Mouse (Mus musculus) neural tube, embryonic 13.5 days (tissue): Measurements from ENCODE around the gene Gm45021. TPM values are rescaled to one million over a fixed set of nuclear protein-coding genes. Genes with fewer than 3 reads are reported as not detected.

Source experiments
- ATAC-seq: fragments of 200-750 bp; cut with Nextera tagmentation; 2 replicates; pipeline ENCODE4 v1.8.0; 2017; ENCODE audit warnings: low read depth, mild to moderate bottlenecking, moderate TSS enrichment, moderate library complexity
- H3K27ac ChIP-seq: fragments of 300-500 bp; sonication (generic); replicated peaks from 2 replicates; pipeline ENCODE4 v1.5.1; 2015; ENCODE audit warnings: moderate library complexity, mild to moderate bottlenecking, inconsistent platforms
- H3K27me3 ChIP-seq: fragments of 300-500 bp; sonication (generic); 2 replicates; pipeline ENCODE4 v1.6.1; 2015; ENCODE audit warnings: mild to moderate bottlenecking, inconsistent platforms
- H3K36me3 ChIP-seq: fragments of 300-500 bp; sonication (generic); 2 replicates; pipeline ENCODE4 v1.6.1; 2015; ENCODE audit warnings: mild to moderate bottlenecking, inconsistent platforms
- H3K4me1 ChIP-seq: fragments of 300-500 bp; sonication (generic); replicated peaks from 2 replicates; pipeline ENCODE4 v1.6.1; 2015; ENCODE audit warnings: inconsistent platforms
- H3K4me2 ChIP-seq: fragments of 300-500 bp; sonication (generic); 2 replicates; pipeline ENCODE4 v1.6.1; 2015; ENCODE audit warnings: inconsistent platforms, mild to moderate bottlenecking, moderate library complexity
- H3K4me3 ChIP-seq: fragments of 300-500 bp; sonication (generic); 2 replicates; pipeline ENCODE4 v1.5.1; 2015; ENCODE audit warnings: mild to moderate bottlenecking, inconsistent platforms
- H3K9ac ChIP-seq: fragments of 300-500 bp; sonication (generic); 2 replicates; pipeline ENCODE4 v1.6.1; 2015; ENCODE audit warnings: moderate library complexity, mild to moderate bottlenecking, inconsistent platforms
- H3K9me3 ChIP-seq: fragments of 300-500 bp; sonication (generic); 2 replicates; pipeline ENCODE4 v1.6.1; 2016; ENCODE audit warnings: inconsistent platforms
- WGBS: fragments of 180-500 bp; shearing (Covaris S2); methylation state at CpG from one replicate; pipeline ENCODE4 v1.1.7; 2015; 5-methylcytosine and 5-hydroxymethylcytosine counted together
- polyA plus RNA-seq: library from polyadenylated mRNA; unstranded; fragments of >200 nt; fragmentation: Nextera tagmentation; extraction: Ambion mirVana; gene quantifications from 2 replicates; pipeline ENCODE4 v1.2.1, GENCODE M21; 2015

Gene Gm45021
- polyA plus RNA-seq, 1 experiment from 2014 or later: not detected

DNA sequence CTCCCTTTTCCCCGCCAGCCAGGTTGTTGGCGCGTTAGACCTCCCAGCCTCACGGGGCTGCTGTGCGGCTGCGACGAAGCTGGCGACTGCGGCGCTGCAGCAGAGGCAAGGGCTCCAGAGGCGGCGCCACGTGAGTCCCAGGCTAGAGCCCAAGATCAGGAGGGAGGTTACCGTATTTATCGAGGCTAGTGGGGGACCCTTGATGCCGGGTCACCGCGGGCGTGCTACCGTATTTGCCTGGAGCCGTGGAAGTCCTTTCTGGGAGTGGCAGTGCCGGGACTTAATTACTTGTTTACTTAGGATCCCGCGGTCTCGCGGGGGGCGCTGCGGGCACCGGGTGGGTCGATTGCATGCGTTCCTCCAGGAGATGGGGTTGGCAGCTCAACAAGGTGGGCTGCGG, 37.6 kb downstream of the Gm45021 start:
- Histone ChIP-seq H3K9ac (peak overlapping the region; percentile 72), H3K4me1 (peaks cover 29% of the 10 kb centered on the region), H3K27me3 (peaks cover 42% of the 10 kb centered on the region), H3K36me3 (no peaks in the 10 kb centered on the region), H3K4me2 (peak overlapping the region; percentile 83), H3K9me3 (no peaks in the 10 kb centered on the region), H3K4me3 (peak overlapping the region; percentile 50), H3K27ac (no peak overlapping the region)
- no peak for ATAC-seq
- under 1% methylated on average over 32 of the region's 32 CpGs for WGBS

DNA sequence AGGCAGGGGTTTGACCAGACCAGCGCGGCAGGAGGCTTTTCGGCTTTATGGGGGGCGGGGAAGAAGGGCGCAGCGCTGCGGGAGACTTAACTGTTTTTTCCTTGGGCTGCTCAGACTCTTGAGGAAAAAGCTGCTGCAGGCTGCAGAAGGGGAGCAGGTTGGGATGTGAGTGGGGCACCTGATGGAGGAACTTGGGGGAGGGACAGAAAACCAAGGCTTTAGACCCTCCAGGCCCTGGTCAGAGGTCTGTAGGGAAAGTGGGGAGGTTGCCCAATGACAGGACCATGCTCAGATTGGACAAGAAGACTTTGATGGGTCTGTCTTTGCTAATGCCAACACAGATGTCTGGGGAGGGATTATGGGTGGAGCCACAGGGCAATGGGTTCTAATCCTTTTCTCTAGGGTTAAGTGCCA, 38.1 kb downstream of the Gm45021 start:
- WGBS: 3% methylated on average over 7 of the region's 7 CpGs
- Histone ChIP-seq H3K9ac (peak overlapping the region; percentile 72), H3K27me3 (peaks cover 42% of the 10 kb centered on the region), H3K4me3 (peak overlapping the region; percentile 50), H3K4me1 (peaks cover 29% of the 10 kb centered on the region), H3K4me2 (peak overlapping the region; percentile 83), H3K27ac (no peak overlapping the region), H3K9me3 (no peaks in the 10 kb centered on the region), H3K36me3 (no peaks in the 10 kb centered on the region)
- ATAC-seq: no peak

DNA sequence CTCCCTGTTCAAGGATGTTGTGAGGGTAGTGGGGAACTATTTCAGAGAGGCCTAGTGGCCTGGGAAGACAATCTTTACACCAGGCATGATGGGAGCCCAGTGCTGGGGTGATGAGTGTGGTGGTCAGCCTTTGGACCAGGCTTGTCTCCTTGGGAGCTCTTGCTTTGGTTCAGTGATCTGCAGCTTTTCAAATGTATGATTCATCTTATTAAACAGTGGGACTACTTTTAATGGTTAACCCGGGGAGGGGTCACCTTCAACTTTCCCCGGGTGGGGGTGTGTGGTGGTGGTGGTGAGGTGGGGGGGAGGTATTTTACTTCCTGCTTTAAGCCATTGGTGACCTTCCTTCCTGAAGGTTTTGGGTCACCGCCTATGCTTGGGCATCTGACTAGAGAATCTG, 39.0 kb downstream of the Gm45021 start:
- H3K4me1 ChIP-seq: peaks cover 29% of the 10 kb centered on the region
- no peak overlapping the region for H3K4me2 ChIP-seq
- 83% methylated on average over 3 of the region's 3 CpGs for WGBS
- peaks cover 42% of the 10 kb centered on the region for H3K27me3 ChIP-seq
- no peak for ATAC-seq
- H3K27ac ChIP-seq: no peak overlapping the region
- H3K4me3 ChIP-seq: no peak overlapping the region
- no peaks in the 10 kb centered on the region for H3K9me3 ChIP-seq
- no peak overlapping the region for H3K9ac ChIP-seq
- H3K36me3 ChIP-seq: no peaks in the 10 kb centered on the region

DNA sequence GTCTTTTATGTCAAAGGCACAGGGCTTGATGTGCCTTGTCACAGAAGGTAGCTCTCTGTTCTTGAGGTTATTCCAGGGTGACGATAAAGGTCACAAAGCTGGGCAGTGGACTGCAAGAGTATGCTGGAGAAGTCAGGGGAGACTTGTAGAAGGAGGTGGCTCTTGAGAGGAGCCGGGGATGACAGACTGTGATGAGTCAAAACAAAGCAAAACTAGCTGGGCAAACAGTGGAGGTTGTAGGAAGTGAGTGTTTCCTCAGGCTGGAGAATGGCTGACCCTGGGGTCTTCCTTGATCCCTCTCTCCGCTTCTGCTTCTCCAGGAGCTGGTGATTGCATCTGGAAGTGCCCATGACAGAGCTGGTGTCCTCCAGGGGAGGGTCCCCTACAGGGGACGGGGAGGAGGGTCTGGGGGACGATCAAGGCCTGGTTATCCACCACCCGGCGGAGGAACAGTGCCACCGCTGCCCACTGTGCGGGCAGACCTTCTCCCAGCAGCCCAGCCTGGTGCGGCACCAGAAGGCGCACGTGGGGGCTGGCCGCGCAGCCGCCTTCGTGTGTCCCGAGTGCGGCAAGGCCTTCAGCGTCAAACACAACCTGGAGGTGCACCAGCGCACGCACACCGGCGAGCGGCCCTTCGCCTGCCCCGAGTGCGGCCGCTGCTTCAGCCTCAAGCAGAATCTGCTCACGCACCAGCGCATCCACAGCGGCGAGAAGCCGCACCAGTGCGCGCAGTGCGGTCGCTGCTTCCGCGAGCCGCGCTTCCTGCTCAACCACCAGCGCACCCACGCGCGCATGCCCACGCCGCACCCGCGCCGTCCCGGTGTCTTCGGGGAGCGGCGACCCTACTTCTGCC, 39.6 kb downstream of the Gm45021 start:
- Histone ChIP-seq H3K4me1 (peaks cover 29% of the 10 kb centered on the region), H3K9ac (peak overlapping the region; percentile 71), H3K27ac (peak overlapping the region; percentile 46; the same call in 1 of the 2 replicates), H3K4me2 (peak overlapping the region; percentile 78), H3K27me3 (peaks cover 42% of the 10 kb centered on the region), H3K9me3 (no peaks in the 10 kb centered on the region), H3K4me3 (peak overlapping the region; percentile 45), H3K36me3 (no peaks in the 10 kb centered on the region)
- ATAC-seq: peak; percentile 60
- WGBS: 7% methylated on average over 54 of the region's 54 CpGs

DNA sequence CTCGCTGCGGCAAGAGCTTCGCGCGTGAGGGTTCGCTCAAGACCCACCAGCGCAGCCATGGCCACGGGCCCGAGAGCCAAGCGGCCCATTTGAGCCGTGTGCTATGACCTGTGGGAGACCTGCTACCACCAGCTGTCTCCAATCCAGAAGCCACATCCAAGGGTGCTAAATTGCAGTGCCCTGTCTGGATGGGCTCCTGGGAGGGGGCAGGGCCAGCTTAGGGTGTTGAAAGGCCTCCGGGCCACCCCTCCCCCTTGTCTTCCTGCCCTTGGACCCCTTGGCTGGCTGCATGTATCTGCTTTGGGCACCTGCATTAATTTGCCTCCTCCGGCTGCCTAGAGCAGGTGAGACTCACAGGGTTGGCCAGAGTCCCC, 40.2 kb downstream of the Gm45021 start:
- H3K36me3 ChIP-seq: no peaks in the 10 kb centered on the region
- peak; percentile 41 for ATAC-seq
- H3K9me3 ChIP-seq: no peaks in the 10 kb centered on the region
- H3K27me3 ChIP-seq: peaks cover 42% of the 10 kb centered on the region
- WGBS: 15% methylated on average over 13 of the region's 13 CpGs
- H3K9ac ChIP-seq: peak overlapping the region; percentile 71
- peaks cover 29% of the 10 kb centered on the region for H3K4me1 ChIP-seq
- peak overlapping the region; percentile 78 for H3K4me2 ChIP-seq
- H3K4me3 ChIP-seq: peak overlapping the region; percentile 45
- H3K27ac ChIP-seq: peak overlapping the region; percentile 46; the same call in 1 of the 2 replicates

DNA sequence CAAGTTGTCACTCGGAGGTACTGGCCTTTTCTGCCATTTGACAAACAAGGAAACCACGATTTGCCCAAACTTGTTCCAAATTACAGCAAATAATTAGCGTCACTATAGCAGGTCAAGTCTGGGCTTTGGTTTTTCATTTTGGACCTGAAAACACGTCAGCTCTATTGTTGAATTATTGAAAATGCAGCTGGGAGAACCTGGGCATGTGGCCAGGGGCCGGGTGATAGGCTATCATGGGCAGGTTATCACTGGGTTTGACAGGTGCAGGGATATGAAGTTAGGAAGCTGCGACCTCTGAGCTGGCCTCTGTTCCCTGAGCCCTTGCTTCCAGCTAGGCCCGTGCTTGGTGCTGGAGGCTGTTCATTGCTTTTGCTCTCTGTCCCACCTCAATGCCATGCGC, 41.4 kb downstream of the Gm45021 start:
- Histone ChIP-seq H3K27me3 (peaks cover 36% of the 10 kb centered on the region), H3K9me3 (no peaks in the 10 kb centered on the region), H3K4me3 (no peak overlapping the region), H3K4me2 (no peak overlapping the region), H3K36me3 (no peaks in the 10 kb centered on the region), H3K4me1 (peaks cover 29% of the 10 kb centered on the region), H3K27ac (no peak overlapping the region), H3K9ac (no peak overlapping the region)
- ATAC-seq: no peak
- 94% methylated on average over 8 of the region's 8 CpGs for WGBS

DNA sequence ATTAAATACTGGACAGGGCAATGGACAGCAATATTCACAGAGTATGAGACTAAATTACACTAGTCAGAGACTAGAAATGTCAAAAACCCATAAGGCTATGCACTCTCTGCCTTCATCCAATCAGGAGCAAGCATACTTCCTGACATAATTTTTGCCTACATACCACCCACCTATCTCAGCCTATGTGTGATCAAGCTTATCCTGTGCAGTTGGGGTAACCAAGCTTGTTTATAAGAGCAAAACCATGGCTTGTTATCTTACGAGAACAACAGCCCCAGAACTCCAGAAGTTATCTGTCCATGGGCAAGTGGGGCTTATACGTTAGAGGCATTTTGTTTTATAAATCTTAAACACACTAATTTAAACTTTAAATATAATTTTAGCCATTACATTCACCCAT, 45.7 kb downstream of the Gm45021 start:
- Histone ChIP-seq H3K27me3 (peaks cover 2% of the 10 kb centered on the region), H3K9me3 (no peaks in the 10 kb centered on the region)

DNA sequence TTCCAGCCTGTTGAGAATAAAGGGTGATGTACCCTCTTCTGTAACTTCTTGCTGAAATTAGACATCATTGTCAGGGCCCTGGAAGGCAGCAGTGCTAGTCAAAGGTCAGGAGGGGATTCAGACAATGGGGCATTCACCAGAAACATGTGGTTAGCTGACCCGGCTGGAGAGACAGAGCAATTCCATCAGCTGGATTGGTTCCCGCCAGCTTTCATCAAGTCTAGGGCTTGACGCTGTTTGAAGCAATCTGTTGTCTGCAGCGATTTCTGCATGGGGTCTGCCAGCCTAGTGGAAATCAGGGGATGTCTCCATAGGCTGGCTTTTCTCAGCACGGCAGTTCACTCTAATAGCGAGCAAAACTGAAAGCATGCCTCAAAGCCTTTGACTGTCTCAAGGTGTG, 47.1 kb downstream of the Gm45021 start:
- H3K36me3 ChIP-seq: no peaks in the 10 kb centered on the region
- H3K9me3 ChIP-seq: no peaks in the 10 kb centered on the region
- H3K27ac ChIP-seq: no peak overlapping the region
- no peak overlapping the region for H3K4me3 ChIP-seq
- no peaks in the 10 kb centered on the region for H3K27me3 ChIP-seq
- H3K4me1 ChIP-seq: 0 out of 2 replicates have a peak, but pooled peaks cover 3% of the 10 kb centered on the region
- H3K4me2 ChIP-seq: no peak overlapping the region
- H3K9ac ChIP-seq: no peak overlapping the region
- ATAC-seq: no peak
- WGBS: 32% methylated on average over 6 of the region's 6 CpGs

More for the DNA sequence above, 45.7 kb downstream of the Gm45021 start:
- WGBS: 90% methylated on average over 2 of the region's 2 CpGs
- Histone ChIP-seq H3K9ac (no peak overlapping the region), H3K27ac (no peak overlapping the region), H3K4me2 (no peak overlapping the region), H3K4me1 (0 out of 2 replicates have a peak, but pooled peaks cover 3% of the 10 kb centered on the region), H3K4me3 (no peak overlapping the region), H3K36me3 (no peaks in the 10 kb centered on the region)
- ATAC-seq: no peak

DNA sequence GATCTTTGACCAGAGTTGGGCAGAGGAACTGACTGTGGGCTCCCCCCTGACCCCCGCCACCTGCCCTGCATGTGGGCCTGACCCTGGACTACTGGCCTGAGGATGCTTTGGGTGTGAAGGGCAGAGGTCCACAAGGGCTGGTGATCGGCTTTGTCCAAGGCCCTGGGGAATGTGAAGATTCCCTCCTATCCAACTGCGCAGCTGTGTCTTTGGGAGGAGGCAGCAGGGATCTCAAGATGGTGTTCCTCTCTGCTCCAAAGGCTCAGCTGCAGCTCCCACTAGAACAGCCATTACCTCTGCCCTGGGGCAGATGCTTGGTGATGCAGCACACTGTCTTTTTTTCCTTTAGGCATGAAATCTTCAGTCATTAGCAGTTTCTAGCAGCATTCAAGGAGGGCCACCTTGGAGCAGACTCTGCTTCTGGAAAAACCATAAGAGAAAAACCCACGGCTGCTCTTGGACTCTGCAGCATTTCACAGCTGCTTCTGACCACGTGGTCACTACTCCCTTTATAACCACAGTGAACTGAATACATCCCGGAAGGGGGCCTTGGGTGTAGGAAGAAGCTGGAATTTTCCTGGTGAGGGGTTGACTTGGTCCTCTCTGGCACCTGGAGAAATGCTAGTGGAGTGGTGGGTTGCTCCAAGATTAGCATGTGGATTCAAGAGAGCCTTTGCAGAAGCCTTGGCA, 48.5 kb downstream of the Gm45021 start:
- Histone ChIP-seq H3K36me3 (no peaks in the 10 kb centered on the region), H3K27ac (no peak overlapping the region), H3K27me3 (no peaks in the 10 kb centered on the region), H3K4me2 (no peak overlapping the region), H3K4me1 (0 out of 2 replicates have a peak, but pooled peaks cover 3% of the 10 kb centered on the region), H3K4me3 (no peak overlapping the region), H3K9ac (no peak overlapping the region), H3K9me3 (no peaks in the 10 kb centered on the region)
- WGBS: 62% methylated on average over 6 of the region's 6 CpGs
- no peak for ATAC-seq

DNA sequence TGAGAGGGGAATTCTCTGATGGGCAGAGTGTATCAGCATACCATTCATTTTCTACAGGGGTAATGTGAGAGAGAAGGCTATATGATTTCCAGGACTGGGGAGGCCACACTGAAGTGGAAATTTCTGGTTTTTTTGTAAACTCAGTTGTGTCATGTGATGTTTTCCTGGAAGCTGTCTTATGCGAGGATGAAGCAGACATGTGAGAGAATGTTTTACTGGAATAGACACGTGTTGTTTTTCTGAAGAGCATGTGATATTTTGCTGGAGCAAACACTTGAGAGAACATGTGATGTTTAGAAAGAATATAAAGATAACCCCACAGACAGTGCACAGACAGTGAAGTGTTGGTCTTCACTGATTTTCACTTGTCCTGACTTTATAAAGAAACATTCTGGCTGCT, 49.1 kb downstream of the Gm45021 start:
- H3K9ac ChIP-seq: no peak overlapping the region

DNA sequence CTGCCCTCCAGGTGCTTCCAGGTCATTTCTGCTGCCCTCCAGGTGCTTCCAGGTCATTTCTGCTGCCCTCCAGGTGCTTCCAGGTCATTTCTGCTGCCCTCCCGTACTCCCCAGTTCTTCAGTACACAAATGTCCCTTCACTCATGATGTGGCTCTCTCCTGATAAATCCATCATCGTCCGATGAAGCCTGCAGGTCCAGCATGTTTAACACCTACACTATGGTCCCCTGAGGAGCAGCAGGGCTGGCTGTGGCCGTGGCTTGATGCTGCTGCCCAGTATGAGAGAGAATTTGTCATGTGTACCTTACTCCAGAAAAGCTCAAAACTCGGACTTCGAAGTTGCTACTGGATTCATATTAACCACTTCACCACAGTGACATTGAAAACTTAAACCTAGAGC, 52.0 kb downstream of the Gm45021 start:
- Histone ChIP-seq H3K27me3 (no peaks in the 10 kb centered on the region), H3K4me2 (no peak overlapping the region), H3K9me3 (no peaks in the 10 kb centered on the region), H3K27ac (no peak overlapping the region), H3K36me3 (no peaks in the 10 kb centered on the region), H3K9ac (no peak overlapping the region), H3K4me1 (0 out of 2 replicates have a peak, but pooled peaks cover 3% of the 10 kb centered on the region), H3K4me3 (no peak overlapping the region)
- no peak for ATAC-seq
- 80% methylated on average over 6 of the region's 6 CpGs for WGBS

More for the DNA sequence above, 49.1 kb downstream of the Gm45021 start:
- no peak overlapping the region for H3K4me3 ChIP-seq
- no peak overlapping the region for H3K27ac ChIP-seq
- H3K27me3 ChIP-seq: no peaks in the 10 kb centered on the region
- 0 out of 2 replicates have a peak, but pooled peaks cover 3% of the 10 kb centered on the region for H3K4me1 ChIP-seq
- H3K9me3 ChIP-seq: no peaks in the 10 kb centered on the region
- H3K36me3 ChIP-seq: no peaks in the 10 kb centered on the region
- ATAC-seq: no peak
- no peak overlapping the region for H3K4me2 ChIP-seq
- 85% methylated on average over 2 of the region's 2 CpGs for WGBS

DNA sequence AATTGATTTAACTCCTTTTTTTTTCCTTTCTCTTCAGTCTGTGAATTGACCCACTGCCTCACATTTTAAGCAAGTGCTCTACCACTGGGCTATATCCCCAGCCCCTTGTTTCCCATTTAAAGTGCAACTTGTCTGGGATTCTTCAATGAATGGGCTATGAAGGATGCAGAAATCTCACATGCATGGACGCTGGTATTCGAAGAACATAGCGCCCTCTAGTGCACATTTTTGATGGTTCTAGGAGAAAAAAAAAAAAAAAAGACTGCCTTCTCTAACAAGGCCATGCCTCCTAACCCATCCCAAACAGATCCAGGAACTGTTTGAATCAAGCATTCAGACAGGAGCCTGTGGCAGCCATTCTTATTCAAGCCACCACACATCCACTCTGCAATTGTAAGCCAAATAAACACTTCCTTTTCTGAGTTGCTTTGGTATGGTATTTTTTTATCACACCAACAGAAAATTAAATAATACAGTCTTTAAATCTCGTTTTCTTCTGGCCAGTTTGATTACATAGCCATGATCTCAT, 53.4 kb downstream of the Gm45021 start:
- Histone ChIP-seq H3K4me1 (0 out of 2 replicates have a peak, but pooled peaks cover 2% of the 10 kb centered on the region), H3K9me3 (no peaks in the 10 kb centered on the region), H3K9ac (no peak overlapping the region), H3K4me2 (no peak overlapping the region), H3K4me3 (no peak overlapping the region), H3K27me3 (no peaks in the 10 kb centered on the region), H3K36me3 (no peaks in the 10 kb centered on the region), H3K27ac (no peak overlapping the region)
- 21% methylated on average over 4 of the region's 4 CpGs for WGBS
- ATAC-seq: no peak
